Mouse (Mus musculus) spleen, postnatal 14 days (tissue): Measurements from ENCODE around the gene Cdca7.
A peak's percentile ranks its signal among the peaks of the same experiment; 100 is the strongest.

ENCODE experiments used
- DNase-seq, 2 experiments: peaks; one replicate each; pipeline ENCODE4 v3.0.0; 2021 to 2022; ENCODE audit warnings: low spot score in 2 of 2

Cdca7 gene

GRCm38 (mm10) chr2:72475797-72476485 is at the start of gene Cdca7:
Gene Cdca7 (plus strand): TSS chr2:72476159.
- DNase-seq, result peak; percentile 61 to 69

DNA sequence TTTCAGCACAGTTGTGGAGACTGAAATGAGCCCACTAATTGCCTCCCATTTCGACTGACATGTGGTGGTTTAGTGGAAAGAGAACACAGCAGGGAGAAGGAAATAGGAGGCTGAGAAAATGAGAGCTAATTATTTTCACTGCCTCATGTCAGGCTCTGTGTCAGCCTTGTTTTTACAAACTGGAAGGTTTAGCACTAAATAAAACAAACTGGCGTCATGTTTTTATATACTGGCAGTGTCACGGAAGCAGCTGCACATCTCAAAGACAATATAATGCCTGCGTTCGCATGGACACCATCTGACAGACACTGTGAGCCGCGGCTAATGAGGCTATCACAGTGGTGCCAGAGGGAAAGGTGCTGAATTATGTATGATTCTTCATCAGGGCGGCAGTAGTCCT is 49.2 kb upstream of the Cdca7 start:
- DNase-seq, result no peak

- no peak for DNase-seq
Observed at GRCm38 (mm10) chr2:72427288-72427687, 48.7 kb upstream of the Cdca7 start.

DNA sequence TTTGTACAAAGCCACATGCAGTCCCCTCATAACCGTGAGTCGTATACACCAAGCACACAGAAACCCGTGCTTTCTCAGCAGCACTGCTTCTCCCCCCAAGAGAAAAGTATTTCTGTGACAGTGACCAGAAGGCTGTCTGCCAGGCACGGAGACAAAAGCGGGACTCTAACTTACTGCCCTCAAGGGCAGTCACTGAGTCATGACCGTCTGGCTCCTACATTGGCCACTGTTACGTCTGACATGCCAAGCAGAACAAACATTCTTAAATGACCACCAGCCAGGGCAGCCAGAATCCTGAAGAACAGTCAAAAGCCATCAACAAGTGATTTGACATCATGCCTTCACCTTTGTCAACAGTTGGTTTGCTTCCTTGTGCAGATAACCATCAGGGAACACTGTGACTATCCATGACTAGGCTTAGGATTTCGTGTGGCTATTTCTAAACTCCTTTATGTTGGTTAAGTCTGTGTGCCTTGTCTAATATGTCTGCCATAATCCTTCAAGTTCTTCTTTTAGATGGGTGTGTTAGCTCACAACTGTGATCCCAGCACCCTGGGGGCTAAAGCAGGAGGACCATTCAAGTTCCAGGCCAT is 36.9 kb upstream of the Cdca7 start:
- DNase-seq, result no peak

- no peak for DNase-seq
Observed at GRCm38 (mm10) chr2:72441010-72441409, 34.9 kb upstream of the Cdca7 start.

DNA sequence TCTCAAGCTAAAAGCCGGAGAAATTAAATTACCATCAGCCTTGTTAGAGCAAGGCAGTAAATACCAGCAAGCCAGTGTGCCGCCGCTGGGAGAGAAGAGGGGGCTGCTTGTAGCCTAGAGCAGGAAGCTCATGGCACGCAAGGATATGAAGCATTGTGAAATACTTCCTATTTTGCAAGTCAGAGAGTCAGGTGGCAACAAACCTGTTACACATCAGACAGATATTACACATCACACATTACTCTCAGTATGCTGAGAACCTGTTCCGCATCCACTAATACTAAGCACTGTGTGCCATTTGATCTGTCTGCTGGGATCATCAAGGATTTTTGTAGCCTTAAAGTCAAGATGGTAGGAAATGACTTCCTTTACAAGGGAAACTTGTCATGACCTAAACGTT is 33.1 kb upstream of the Cdca7 start:
- no peak for DNase-seq

GRCm38 (mm10) chr2:72443960-72444359 is 32.0 kb upstream of the Cdca7 start:
- no peak for DNase-seq

DNA sequence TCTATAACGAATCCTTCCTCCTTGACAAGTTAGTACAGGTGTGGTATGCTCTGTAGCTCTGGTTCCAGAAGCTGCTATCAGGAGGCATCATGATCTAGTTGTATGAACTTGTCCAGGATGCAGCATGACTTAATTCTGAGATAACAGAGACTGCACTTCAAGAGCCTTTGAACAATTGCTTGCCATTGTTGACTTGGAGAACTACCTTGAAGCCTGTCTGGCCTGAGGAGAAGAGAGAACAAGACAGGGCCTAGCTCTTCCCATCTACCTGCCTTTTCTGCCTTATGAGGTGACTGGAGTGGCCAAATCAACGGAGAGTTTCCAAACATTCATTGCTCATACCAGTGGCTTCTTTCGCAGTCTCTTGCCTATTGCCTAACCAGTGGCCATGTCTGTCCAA is 29.9 kb upstream of the Cdca7 start:
- DNase-seq, result no peak

DNA sequence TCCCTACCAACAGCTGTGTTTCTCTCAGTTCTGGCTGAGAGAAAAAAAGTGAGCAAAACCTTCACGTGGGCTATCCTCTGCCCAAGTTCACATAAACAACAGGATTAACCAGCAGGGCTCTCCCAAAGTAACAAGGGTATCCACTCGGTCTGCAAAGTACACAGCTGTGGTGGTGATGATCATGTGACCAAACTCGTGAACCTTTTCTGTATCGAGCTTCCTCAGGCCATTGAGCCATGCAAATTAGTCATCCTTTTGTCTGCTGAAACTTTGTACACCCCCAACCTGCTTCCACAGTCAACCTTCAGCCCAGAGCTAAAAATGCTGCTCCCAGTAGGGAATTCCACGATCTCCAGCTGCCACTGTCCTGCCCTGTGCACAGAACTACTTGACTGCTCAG is 29.3 kb upstream of the Cdca7 start:
- no peak for DNase-seq

- DNase-seq, result no peak
Observed at GRCm38 (mm10) chr2:72453563-72453962, 22.4 kb upstream of the Cdca7 start.

- no peak for DNase-seq
Observed at GRCm38 (mm10) chr2:72456189-72456588, 19.8 kb upstream of the Cdca7 start.

GRCm38 (mm10) chr2:72464376-72465014 is 11.5 kb upstream of the Cdca7 start:
- no peak for DNase-seq

DNA sequence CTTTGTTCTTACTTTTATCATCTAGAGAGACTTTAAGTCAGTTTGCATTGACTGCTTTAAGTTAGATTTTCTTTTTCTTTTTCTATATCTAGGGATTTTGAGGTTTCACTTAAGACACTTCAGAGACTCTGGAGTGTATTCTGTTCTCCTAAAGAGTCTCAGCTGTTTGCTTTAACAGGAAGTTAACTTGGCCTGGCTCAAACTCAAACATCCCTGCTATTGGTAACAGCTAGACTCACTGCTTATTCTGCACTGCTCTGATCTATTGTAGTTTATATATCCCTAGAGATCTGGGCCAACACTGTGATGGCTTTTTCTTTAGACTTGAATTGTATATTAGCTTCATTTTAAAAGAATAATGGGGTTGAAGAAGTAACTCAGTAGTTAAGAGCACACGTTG is 8.4 kb upstream of the Cdca7 start:
- no peak for DNase-seq

DNA sequence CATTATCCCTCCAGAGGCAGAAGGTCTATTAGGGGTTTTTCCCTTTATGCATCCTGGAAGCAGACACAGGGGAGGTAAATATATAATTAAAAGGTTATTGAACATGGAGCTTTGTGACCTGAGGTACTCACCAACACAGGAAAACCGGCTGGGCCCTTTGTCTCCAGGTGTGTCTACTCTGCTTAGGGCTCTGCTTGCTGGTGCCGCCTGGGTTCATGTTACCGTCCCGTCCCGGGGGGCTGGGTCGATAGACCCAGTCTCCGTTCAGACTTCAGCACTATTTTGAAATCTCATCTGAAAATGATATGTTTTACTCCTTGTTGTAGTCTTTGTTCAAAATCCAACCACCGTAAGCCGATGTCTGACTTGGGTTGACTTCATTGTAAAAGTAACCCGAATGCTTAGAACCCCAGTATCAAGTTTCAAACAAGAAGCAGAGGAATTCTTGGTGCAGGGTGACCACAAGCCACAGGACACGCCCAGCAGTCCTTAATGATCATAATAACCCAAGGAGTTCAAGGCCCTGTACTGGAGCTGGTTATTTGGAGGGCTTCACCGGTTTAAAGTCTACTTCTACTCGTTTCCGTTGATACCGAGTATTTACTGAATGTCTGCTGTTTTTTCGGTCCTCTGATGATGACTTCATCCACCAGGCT is 4.4 kb upstream of the Cdca7 start:
- no peak for DNase-seq

DNA sequence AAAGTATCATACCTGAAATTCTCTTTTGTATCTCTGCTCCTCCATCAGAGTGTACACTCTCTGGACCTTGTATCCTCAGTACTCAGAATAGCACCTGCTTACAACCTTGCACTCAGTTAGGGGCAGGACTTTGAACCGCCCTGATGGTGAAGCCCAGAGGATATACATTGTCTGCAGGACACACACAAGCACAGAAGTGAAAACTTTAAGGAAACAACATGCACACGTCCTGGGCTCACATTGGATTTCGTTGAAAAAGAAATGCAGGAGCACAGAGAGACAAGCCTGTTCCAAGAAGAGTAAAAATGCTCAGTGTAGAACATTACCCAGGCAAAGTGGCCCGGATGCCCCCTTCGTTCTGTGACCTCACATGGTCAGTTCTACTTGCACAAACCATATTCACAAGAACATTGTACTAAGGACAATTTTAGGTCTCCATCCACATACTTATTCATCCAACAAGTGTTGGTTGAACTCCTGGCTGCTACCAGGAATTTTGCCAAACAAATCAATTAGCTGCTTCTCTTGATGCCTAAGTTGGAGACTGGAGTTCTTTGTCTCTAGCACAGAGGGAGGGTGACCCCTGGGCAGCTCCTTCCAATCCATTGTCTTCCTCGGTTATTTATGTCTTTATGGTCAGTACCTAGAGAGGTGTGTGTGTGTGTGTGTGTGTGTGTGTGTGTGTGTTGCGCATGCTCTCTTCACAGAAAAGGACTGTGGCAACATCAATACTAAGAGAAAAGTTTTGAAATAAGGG is 1.2 kb upstream of the Cdca7 start:
- DNase-seq, result no peak

DNA sequence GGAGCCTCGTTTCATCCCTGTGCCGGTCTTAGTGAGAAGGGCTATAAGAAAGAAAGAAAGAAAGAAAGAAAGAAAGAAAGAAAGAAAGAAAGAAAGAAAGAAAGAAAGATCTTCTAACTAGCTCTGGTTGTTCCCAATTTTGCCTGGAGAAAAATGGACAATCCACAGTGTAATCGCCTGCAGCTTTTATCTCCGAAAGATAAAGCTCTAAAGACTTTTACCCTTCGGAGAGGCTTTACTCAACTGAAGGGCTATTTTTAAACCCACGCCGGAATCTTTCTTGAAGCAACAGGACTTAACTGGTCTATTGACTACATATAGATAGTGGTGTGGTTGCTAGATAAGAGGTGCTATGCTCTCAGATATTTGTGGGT is 549 bp upstream of the Cdca7 start:
- no peak for DNase-seq

GRCm38 (mm10) chr2:72476486-72477211 is 690 bp downstream of the Cdca7 start:
- DNase-seq, result peak in 1 of 2 experiments; percentile 17

DNA sequence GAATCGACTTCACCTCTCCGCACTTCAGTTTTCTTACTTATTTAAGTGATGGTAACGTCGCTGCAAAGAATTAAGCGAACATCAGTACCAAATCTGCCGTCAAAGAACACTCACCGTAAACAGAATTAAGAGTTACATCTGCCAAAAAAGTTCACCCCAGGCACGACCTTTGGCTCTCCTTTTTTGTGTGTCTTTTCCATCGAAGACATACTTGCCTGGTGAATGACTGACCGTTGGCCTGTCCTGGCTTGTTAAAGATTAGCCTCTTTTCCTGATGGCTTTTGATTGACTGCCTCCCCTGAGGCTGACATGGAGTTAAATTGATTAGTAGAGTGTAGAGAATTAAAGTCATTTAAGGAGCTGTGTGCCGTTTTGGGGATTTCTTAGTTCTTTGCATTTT is 1.3 kb downstream of the Cdca7 start:
- DNase-seq, result no peak

GRCm38 (mm10) chr2:72478176-72478575 is 2.2 kb downstream of the Cdca7 start:
- DNase-seq, result no peak

DNA sequence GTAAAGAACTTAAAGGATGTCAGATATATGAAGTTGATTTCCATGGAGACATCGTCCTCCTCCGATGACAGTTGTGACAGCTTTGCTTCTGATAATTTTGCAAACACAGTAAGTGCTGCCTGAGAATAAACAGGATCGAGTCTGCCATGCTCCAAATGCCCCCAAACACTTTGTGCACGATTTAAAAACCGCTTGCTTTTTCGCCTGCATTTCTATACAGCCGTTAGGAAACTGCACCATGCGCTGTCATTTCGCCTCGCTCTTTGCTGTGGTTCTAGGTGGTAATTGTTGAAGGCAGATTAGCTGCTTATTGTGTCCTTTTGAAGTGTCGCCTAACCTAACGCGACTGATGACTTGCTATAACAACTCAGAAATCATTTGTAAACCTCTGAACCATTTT is 3.0 kb downstream of the Cdca7 start:
- no peak for DNase-seq

- no peak for DNase-seq
Observed at GRCm38 (mm10) chr2:72479818-72480217, 3.9 kb downstream of the Cdca7 start.
